In the genomic region with DNA sequence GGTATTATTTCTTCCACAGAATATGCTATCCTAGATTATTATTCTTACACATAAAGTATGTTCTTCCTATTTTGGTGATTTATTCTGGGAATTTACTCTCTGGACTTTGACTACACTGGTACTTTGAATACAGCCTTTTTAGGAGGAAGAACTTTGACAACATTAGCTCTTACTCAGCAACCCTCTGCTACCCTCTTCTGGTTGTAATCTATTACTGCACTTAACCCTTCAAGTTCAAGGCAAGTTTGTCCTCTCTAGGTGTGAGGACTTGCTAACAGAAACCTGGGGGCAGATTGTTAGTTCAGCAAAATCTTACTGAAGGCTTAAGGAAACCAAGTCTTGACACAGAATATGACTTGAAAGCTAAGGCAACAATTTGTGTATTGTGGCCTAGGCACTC, we compare ENCODE assay signal across 11 mouse cellular contexts. TPM values are rescaled to one million over a fixed set of nuclear protein-coding genes. Genes with fewer than 3 reads are reported as not detected.
A peak's percentile ranks its signal among the peaks of the same experiment; 100 is the strongest.
DNase-seq lines count a peak whose midpoint lies in the region; ATAC-seq lines count a peak whose summit lies in the region.
"Had no signal": no experiment of that assay in that cellular context is flagged by ENCODE, and none has a peak within 500 bp of the region (broad histone marks: within the 10 kb centered on the region; RNA-seq: fewer than 3 reads in every experiment).

No protein-coding gene starts in this region.

- peak; percentile 2 to 21 for DNase-seq in heart, postnatal 10 days
- no peak for DNase-seq in heart, postnatal 14 days
- peak; percentile 64 for DNase-seq in embryo, embryonic 10.5 days (ENCODE audit: low spot score)
- DNase-seq in retina, postnatal 1 day: peak; percentile 66
- no peak for DNase-seq in thymus, postnatal 36 days
- DNase-seq in right cerebral cortex, postnatal 14 days: no peak

- no peaks in the 10 kb centered on the region for H3K36me3 ChIP-seq in midbrain, embryonic 12.5 days
- no peaks in the 10 kb centered on the region for H3K36me3 ChIP-seq in midbrain, embryonic 16.5 days (ENCODE audit: control insufficient read depth, insufficient read depth, low read length)
- H3K36me3 ChIP-seq: embryonic facial prominence, embryonic 13.5 days had no signal

- H3K9ac ChIP-seq in midbrain, embryonic 12.5 days (replicated peaks): no peak overlapping the region
- H3K9ac ChIP-seq in midbrain, embryonic 16.5 days (ENCODE audit: low read depth, low read length): no peak overlapping the region
- H3K9ac ChIP-seq: embryonic facial prominence, embryonic 13.5 days had no signal

- no peaks in the 10 kb centered on the region for H3K9me3 ChIP-seq in midbrain, embryonic 12.5 days
- H3K9me3 ChIP-seq in midbrain, embryonic 16.5 days (replicated peaks; ENCODE audit: control insufficient read depth, low read length, poor library complexity, severe bottlenecking): no peaks in the 10 kb centered on the region
- H3K9me3 ChIP-seq: embryonic facial prominence, embryonic 13.5 days had no signal

- H3K27ac ChIP-seq in midbrain, embryonic 12.5 days (replicated peaks): no peak overlapping the region
- H3K27ac ChIP-seq in midbrain, embryonic 16.5 days (ENCODE audit: low read length): no peak overlapping the region
- H3K27ac ChIP-seq: embryonic facial prominence, embryonic 13.5 days had no signal

- no peak overlapping the region for H3K4me3 ChIP-seq in midbrain, embryonic 12.5 days
- H3K4me3 ChIP-seq in midbrain, embryonic 16.5 days (ENCODE audit: low read depth, low read length): no peak overlapping the region
- H3K4me3 ChIP-seq: embryonic facial prominence, embryonic 13.5 days had no signal

- H3K4me1 ChIP-seq in midbrain, embryonic 12.5 days: no peaks in the 10 kb centered on the region
- no peaks in the 10 kb centered on the region for H3K4me1 ChIP-seq in midbrain, embryonic 16.5 days (ENCODE audit: control insufficient read depth, insufficient read depth, low read length)
- H3K4me1 ChIP-seq: embryonic facial prominence, embryonic 13.5 days had no signal

- 0 out of 2 replicates have a peak, but pooled peaks have one; percentile 54 for ATAC-seq in midbrain, embryonic 12.5 days (ENCODE audit: low FRiP score, low read depth)
- no peak for ATAC-seq in midbrain, embryonic 16.5 days

- H3K27me3 ChIP-seq in midbrain, embryonic 12.5 days: no peaks in the 10 kb centered on the region
- H3K27me3 ChIP-seq in midbrain, embryonic 16.5 days (ENCODE audit: control insufficient read depth, insufficient read depth, low read depth, low read length): no peaks in the 10 kb centered on the region
- H3K27me3 ChIP-seq: embryonic facial prominence, embryonic 13.5 days had no signal

- intact Hi-C loops in heart, postnatal 10 days (cut with DNase I): loop anchor here (1.0 kb wide), 1 partner anchor 456 kb away; no protein-coding TSS in a partner anchor
- intact Hi-C loops in heart, postnatal 14 days (cut with DNase I): loop anchor here (2.0 kb wide), 1 partner anchor 456 kb away; no protein-coding TSS in a partner anchor

- H3K4me2 ChIP-seq in midbrain, embryonic 12.5 days (replicated peaks): no peak overlapping the region
- H3K4me2 ChIP-seq in midbrain, embryonic 16.5 days (ENCODE audit: low read length): no peak overlapping the region
- H3K4me2 ChIP-seq: embryonic facial prominence, embryonic 13.5 days had no signal

RNA-seq across cellular contexts. Expression of a gene that starts 17.5 kb away (rescaled TPM):
- total RNA-seq in heart, postnatal 10 days (2021): not detected
- total RNA-seq in heart, postnatal 14 days (2021): not detected
- 0.84 and 1.6 TPM in 2 replicates for polyA plus RNA-seq in midbrain, embryonic 12.5 days (2016; fragmentation: Nextera tagmentation; extraction: Ambion mirVana)
- 59.6 and 66.9 TPM in 2 replicates for polyA plus RNA-seq in midbrain, embryonic 16.5 days (2015; fragmentation: Nextera tagmentation; extraction: Ambion mirVana)
- polyA plus RNA-seq: heart, embryonic 14.5 days; urinary bladder, adult 2 months had no signal

Comparison
In these comparisons a context has a peak if more than half of its experiments do, and no peak if none do; other contexts are left out.
1. DNase-seq: peak in heart, postnatal 10 days (2 of 2), embryo, embryonic 10.5 days (single experiment) and retina, postnatal 1 day (single experiment); none in heart, postnatal 14 days (0 of 2), thymus, postnatal 36 days (0 of 2) and right cerebral cortex, postnatal 14 days (single experiment).